Mouse (Mus musculus) CD8-positive naive resting alpha-beta T cell, adult 57 days (primary cell): ENCODE results near the gene Fthl17a. TPM values are rescaled to one million over a fixed set of nuclear protein-coding genes. Genes with fewer than 3 reads are reported as not detected.

ENCODE experiments used
- total RNA-seq: library from RNA; stranded (reverse); gene quantifications from one replicate; pipeline ENCODE4 v1.2.4, GENCODE M21; 2023

Gene Fthl17a
- not detected for total RNA-seq

GRCm38 (mm10) chrX:85249379-85249778 lies at the start of gene Fthl17a:
Fthl17a (plus strand) TSS chrX:85249679.

